Mouse (Mus musculus) limb, embryonic 10.5 days (tissue): ENCODE results near the gene Jag1. TPM values are rescaled to one million over a fixed set of nuclear protein-coding genes. Genes with fewer than 3 reads are reported as not detected.

Experiments
- DNase-seq: peaks from one replicate; pipeline ENCODE4 v3.0.0-alpha.2; 2017; ENCODE audit warnings: low spot score
- H3K27ac ChIP-seq: fragments of 300-500 bp; sonication (generic); 2 replicates; pipeline ENCODE4 v1.5.1; 2016; ENCODE audit warnings: mild to moderate bottlenecking
- H3K27me3 ChIP-seq: fragments of 300-500 bp; sonication (generic); 2 replicates; pipeline ENCODE4 v1.6.1; 2016; ENCODE audit warnings: low read depth, mild to moderate bottlenecking; ENCODE audit not compliant: poor library complexity, severe bottlenecking
- H3K36me3 ChIP-seq: fragments of 300-500 bp; sonication (generic); 2 replicates; pipeline ENCODE4 v1.6.1; 2016; ENCODE audit warnings: mild to moderate bottlenecking, moderate library complexity
- H3K4me1 ChIP-seq: fragments of 300-500 bp; sonication (generic); 2 replicates; pipeline ENCODE4 v1.6.1; 2016
- H3K4me3 ChIP-seq: fragments of 300-500 bp; sonication (generic); 2 replicates; pipeline ENCODE4 v1.5.1; 2016; ENCODE audit warnings: mild to moderate bottlenecking, moderate library complexity
- H3K9me3 ChIP-seq: fragments of 300-500 bp; sonication (generic); replicated peaks from 2 replicates; pipeline ENCODE4 v1.6.1; 2016; ENCODE audit warnings: mild to moderate bottlenecking
- WGBS: fragments of 180-500 bp; shearing (Covaris S2); methylation state at CpG from one replicate; pipeline ENCODE4 v1.1.7; 2016; 5-methylcytosine and 5-hydroxymethylcytosine counted together
- polyA plus RNA-seq: library from polyadenylated mRNA; unstranded; fragments of >200 nt; fragmentation: Nextera tagmentation; extraction: Ambion mirVana; gene quantifications from 2 replicates; pipeline ENCODE4 v1.2.1, GENCODE M21; 2016

Gene Jag1
- polyA plus RNA-seq, 1 experiment from 2014 or later, result 14.7 TPM

DNA sequence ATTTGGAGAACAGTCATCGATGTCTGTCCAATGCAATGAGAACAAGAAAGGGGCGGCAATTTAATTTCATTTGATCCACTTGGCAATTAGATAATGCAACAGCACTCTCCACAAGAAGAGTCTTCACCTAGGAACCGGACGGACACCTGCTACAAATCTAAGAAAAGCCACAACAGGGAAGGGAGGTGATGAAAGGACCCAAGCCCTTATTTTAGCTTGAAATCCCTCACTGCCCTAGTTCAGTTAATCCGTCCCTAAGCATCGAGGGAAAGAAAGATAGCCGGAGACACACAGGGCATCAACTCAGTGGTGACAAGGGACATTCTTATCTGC lies 23.2 kb downstream of the Jag1 start:
- Histone ChIP-seq H3K4me3 (no peak overlapping the region), H3K4me1 (peaks cover 52% of the 10 kb centered on the region), H3K36me3 (peaks cover 83% of the 10 kb centered on the region), H3K9me3 (no peaks in the 10 kb centered on the region), H3K27me3 (peaks cover 47% of the 10 kb centered on the region), H3K27ac (no peak overlapping the region)
- DNase-seq, result no peak
- WGBS, result 89% methylated on average over 7 of the region's 7 CpGs

DNA sequence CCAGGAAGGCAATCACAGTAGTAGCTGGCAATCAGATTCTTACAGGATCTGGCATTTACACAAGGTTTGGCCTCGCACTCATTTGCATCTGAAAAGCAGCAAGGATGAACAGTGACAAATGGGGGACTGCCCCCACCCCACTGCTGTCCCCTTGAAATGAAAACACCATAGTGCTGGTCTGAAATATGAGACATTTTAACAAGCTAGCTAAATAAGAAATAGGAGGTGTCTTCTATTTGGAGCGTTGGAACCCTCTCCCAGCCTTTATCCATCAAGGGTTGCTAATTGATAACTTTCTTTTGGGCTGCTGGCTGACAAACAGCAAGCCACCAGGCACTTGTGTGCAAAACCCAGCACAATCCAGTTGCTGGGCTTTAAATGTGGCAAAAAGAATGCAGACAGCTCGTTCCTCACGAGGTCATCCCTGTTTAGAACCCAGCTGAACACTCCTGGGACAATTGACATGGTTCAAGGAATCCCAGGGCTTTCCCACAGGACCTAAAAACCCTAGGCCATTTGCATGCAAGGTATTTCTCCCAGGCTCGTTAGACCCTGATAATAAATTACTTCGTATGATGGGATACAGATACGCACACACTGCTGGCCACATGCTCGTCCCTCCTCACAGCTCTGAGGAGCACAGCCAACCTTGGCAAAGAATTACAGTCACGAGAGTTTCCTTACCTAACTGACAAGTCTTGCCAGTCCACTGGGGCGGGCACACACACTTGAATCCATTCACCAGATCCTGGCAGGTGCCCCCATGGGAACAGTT lies 23.7 kb downstream of the Jag1 start:
- H3K27ac ChIP-seq, result no peak overlapping the region

DNA sequence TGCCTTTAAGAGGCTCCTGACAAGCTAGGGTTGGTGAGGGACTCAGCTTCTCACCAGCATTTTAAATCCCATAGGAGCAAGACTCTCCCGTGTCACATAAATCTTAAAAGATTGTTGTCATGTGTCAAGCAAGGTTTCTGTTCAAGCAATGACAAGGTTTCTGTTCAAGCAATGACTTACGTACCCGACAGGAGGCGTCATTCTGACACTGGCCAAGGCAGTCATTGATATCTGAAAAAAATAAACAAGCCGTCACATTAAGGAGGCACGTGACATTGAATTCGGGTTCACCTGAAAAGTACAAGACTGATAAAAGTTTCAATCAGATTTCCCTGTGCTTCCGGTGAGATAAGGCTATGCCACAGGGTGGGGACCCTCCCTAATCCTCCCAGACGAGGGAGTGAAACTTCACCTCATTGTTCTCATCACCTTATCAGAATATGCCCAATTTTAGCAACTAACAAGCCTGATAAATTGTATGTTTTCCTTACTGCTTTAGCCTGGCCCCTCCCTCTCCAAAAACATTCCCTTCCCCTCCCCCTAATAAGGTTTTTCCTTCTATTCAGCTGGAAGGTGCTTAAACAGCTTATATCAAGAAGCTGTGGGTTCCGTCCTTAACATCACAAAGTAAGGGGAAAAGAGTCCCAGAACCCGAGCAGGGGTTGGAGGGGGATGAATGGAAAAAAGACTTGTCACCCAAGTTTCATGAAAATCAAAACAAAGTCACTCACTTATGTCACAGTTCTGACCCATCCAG lies 24.5 kb downstream of the Jag1 start:
- Histone ChIP-seq H3K27ac (no peak overlapping the region), H3K4me1 (peaks cover 52% of the 10 kb centered on the region), H3K9me3 (no peaks in the 10 kb centered on the region), H3K4me3 (no peak overlapping the region), H3K36me3 (peaks cover 90% of the 10 kb centered on the region), H3K27me3 (peaks cover 47% of the 10 kb centered on the region)
- WGBS, result 76% methylated on average over 11 of the region's 11 CpGs
- DNase-seq, result no peak

More for the DNA sequence above, 23.7 kb downstream of the Jag1 start:
- 48% methylated on average over 10 of the region's 10 CpGs for WGBS
- Histone ChIP-seq H3K9me3 (no peaks in the 10 kb centered on the region), H3K36me3 (peaks cover 84% of the 10 kb centered on the region), H3K4me1 (peaks cover 52% of the 10 kb centered on the region), H3K27me3 (peaks cover 47% of the 10 kb centered on the region), H3K4me3 (no peak overlapping the region)
- DNase-seq, result no peak

DNA sequence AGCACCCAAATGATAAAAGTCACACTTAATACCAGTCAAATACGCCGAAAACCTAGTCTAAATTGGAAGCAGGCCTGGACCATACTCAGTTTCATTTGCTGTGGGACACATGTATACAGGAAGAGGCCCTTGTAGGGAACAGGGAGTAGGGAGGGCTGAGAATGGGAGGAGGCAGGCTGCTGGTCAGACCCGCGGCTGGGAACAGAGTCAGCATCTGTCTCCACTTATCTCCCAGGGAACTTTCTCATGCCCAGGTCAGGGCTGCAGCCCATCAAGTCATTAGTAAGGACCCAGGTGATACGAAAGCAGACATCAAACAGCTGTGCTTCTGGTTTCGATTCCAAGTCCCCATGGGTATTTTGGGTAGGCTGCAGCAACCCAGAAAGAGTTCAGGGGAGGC lies 28.7 kb downstream of the Jag1 start:
- Histone ChIP-seq H3K4me3 (no peak overlapping the region; the same call in 1 of the 2 replicates), H3K36me3 (peaks cover 91% of the 10 kb centered on the region), H3K4me1 (peaks cover 38% of the 10 kb centered on the region), H3K9me3 (no peaks in the 10 kb centered on the region), H3K27ac (peak overlapping the region; percentile 73; the same call in 1 of the 2 replicates), H3K27me3 (peaks cover 47% of the 10 kb centered on the region)
- peak; percentile 81 for DNase-seq
- 16% methylated on average over 6 of the region's 6 CpGs for WGBS

DNA sequence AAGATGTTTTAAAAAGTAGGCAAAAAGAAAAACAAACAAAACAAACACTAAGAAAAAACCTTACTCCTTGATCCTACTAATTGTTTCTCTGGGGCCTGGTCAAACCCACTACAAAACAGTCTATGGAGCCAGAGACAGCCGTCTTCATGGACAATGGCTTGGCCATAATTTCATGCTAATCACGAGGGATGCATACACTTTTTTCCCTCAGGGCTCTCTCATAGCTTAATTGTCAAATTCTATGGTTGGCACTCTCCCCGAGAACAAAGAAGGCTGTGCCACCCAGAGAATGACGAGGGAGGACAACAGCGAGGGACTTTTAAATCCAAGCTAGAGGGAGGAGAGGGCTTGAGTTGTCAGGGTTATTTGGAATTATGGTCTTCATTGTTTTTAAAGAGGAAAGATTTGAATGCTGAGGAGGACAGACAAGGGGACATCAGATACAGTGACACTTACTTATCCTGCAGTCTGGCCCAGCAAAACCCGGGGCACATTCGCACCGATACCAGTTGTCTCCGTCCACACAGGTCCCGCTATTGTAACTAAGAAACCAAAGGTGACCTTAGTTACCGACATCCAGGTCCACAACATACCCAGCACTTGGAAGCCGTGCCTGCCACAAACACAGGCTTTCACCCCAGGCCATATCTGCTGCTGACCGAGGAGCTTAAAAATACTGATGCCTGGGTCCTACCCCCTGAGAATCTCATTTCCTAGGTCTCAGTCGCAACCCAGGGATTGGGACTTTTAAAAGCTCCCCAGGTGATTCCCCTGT lies 29.6 kb downstream of the Jag1 start:
- Histone ChIP-seq H3K36me3 (peaks cover 85% of the 10 kb centered on the region), H3K4me3 (peak overlapping the region; percentile 19; the same call in 1 of the 2 replicates), H3K4me1 (peaks cover 36% of the 10 kb centered on the region), H3K27me3 (peaks cover 40% of the 10 kb centered on the region), H3K27ac (peak overlapping the region; percentile 73), H3K9me3 (no peaks in the 10 kb centered on the region)
- WGBS, result 84% methylated on average over 14 of the region's 14 CpGs
- no peak for DNase-seq

DNA sequence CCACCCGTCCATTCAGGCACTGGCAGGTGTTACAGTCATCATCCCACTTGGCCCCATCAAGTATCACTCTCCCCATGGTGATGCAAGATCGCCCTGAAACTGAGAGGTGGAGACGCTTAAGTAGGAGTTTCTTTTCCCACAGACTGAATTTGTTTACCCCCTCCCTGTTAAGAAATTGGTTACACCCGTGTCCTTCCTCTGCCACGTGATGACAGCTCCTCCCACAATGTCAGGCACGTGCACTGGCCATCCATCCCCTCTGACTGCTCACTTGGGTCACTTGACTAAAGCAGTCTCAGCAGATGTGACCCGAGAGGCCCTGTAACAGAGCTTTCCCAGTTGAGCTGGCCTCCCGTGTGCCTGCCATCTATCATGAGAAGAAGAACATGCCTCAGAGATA lies 31.2 kb downstream of the Jag1 start:
- peaks cover 69% of the 10 kb centered on the region for H3K36me3 ChIP-seq

DNA sequence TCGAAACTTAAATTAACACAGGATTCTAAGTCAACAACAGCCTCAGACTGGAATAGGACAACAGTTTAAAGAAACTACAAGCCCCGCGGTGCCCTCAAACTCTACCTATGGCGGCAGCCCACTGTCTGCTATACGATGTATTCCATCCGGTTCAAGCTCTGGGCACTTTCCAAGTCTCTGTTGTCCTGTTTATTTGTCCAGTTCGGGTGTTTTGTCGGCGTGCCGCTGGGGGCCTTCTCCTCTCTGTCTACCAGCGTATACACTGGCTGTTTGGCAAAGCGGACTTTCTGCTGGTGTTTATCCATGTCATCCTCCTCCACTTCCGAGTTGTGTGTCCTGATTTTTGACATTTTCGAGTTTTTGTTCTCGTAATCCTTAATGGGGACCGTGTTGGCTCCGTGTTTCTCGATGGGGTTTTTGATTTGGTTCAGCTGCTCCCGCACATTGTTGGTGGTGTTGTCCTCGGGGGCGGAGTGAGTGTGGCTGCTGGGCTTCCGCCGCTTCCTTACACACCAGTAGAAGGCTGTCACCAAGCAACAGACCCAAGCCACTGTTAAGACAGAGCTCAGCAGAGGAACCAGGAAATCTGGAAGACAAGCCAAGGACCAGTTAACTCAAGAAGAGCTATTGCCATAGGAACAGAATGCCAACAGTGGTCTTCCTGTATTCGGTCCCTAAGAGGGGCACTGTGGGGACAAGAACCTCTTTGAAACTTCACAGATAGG lies 33.4 kb downstream of the Jag1 start:
- no peak overlapping the region for H3K4me3 ChIP-seq
- peaks cover 51% of the 10 kb centered on the region for H3K4me1 ChIP-seq
- 94% methylated on average over 24 of the region's 24 CpGs for WGBS
- no peak overlapping the region for H3K27ac ChIP-seq
- no peaks in the 10 kb centered on the region for H3K9me3 ChIP-seq
- H3K27me3 ChIP-seq, result 0 out of 2 replicates have a peak, but pooled peaks cover 11% of the 10 kb centered on the region
- no peak for DNase-seq
- peaks cover 48% of the 10 kb centered on the region for H3K36me3 ChIP-seq

More for the DNA sequence above, 31.2 kb downstream of the Jag1 start:
- 71% methylated on average over 8 of the region's 8 CpGs for WGBS
- no peaks in the 10 kb centered on the region for H3K9me3 ChIP-seq
- H3K4me3 ChIP-seq, result no peak overlapping the region
- no peak overlapping the region for H3K27ac ChIP-seq
- H3K4me1 ChIP-seq, result peaks cover 45% of the 10 kb centered on the region
- peaks cover 24% of the 10 kb centered on the region for H3K27me3 ChIP-seq
- no peak for DNase-seq

DNA sequence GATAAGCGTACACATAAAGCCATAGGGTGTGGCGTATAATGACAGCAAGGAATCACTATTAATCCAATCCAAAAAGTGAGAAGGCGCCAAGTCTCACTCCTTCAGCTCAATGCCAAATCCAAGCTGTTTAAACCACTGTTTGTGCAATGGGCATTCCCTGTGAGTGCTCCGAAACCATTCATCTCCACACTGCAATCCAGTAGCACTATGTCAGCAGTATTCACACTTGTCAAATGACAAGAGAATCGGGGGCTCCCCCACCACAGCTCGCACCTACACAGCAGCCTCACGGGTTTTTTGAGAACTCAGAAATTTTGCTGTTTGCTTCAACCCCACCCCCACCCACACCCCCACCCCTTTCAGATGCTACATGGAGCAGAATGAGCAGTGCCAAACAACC lies 35.4 kb downstream of the Jag1 start:
- H3K4me1 ChIP-seq, result peaks cover 31% of the 10 kb centered on the region
- no peak for DNase-seq
- H3K4me3 ChIP-seq, result no peak overlapping the region
- no peaks in the 10 kb centered on the region for H3K9me3 ChIP-seq
- no peak overlapping the region for H3K27ac ChIP-seq
- 85% methylated on average over 7 of the region's 7 CpGs for WGBS
- peaks cover 36% of the 10 kb centered on the region for H3K36me3 ChIP-seq
- H3K27me3 ChIP-seq, result 0 out of 2 replicates have a peak, but pooled peaks cover 11% of the 10 kb centered on the region

DNA sequence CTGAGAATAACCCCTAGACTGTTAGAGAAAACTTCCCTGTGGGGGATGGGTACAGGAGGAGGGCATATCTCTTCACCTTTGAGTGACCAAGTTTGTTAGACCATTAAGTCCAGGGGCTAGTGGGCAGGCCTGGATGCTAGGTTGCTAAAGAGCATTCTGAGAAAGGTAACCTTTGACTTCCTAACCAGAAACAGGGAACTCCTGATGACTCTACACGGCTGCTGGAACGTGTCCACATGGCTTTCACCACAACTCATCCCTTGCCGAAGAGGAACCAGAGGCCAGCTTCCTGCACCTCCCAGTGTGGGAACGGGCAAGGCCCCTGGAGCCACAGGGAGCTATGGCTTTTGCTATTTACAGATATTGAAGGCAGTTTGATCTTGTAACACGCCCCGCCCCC lies 36.0 kb downstream of the Jag1 start:
- H3K4me1 ChIP-seq, result peaks cover 26% of the 10 kb centered on the region
- no peak overlapping the region for H3K4me3 ChIP-seq
- no peak for DNase-seq
- WGBS, result 76% methylated on average over 6 of the region's 6 CpGs
- no peak overlapping the region for H3K27ac ChIP-seq
- H3K27me3 ChIP-seq, result 0 out of 2 replicates have a peak, but pooled peaks cover 10% of the 10 kb centered on the region
- peaks cover 30% of the 10 kb centered on the region for H3K36me3 ChIP-seq
- H3K9me3 ChIP-seq, result no peaks in the 10 kb centered on the region

DNA sequence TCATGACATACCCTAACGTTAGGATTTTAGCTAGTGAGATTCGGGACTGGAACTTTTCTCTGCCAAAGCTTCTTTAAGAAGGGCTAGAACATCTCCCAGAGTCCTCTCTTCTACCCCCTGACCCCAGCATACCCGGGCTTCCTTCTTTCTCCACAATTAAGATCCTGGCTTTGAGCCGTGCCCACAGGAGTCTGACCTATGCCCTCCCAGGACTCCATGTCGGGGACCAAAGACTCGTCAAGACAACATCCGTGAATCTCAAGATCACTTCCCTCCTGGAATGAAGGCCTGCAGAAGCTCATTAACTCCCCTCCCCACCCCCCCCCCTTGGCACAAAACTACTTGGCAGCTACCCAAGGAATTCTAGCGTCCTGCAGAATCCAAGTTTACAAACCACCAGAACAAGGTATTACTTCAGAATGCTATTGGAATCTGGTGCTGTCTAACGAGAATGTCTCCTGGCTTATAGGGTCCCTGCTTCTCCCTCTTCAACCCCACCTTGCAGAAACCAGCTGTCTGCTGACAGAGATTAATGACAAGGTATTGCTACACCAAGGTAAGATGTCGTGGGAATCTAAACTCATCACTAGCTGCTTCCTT lies 36.6 kb downstream of the Jag1 start:
- 0 out of 2 replicates have a peak, but pooled peaks cover 3% of the 10 kb centered on the region for H3K27me3 ChIP-seq
- DNase-seq, result no peak
- H3K27ac ChIP-seq, result no peak overlapping the region
- H3K36me3 ChIP-seq, result peaks cover 24% of the 10 kb centered on the region
- no peak overlapping the region for H3K4me3 ChIP-seq
- peaks cover 24% of the 10 kb centered on the region for H3K4me1 ChIP-seq
- H3K9me3 ChIP-seq, result no peaks in the 10 kb centered on the region
- whole genome bisulfite sequencing, result 33% methylated on average over 10 of the region's 10 CpGs

DNA sequence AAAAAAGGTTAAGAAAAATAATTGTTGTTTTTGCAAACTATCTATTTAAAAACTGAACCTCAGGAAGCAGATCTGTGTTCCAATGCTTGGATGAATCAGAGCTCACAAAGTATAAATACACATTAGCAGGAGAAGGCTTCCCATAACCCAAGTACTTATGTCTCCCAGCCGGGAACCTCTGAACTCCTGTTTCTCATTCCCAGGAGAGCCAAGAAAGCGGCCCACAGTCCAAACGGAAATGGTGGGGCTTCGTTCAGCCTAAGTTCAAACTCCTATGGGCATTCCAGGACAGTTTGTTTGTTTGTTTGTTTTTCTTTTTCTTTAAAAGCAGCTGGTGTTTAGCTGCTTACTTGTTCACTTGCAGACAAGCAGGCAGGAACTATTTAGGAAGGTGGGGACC lies 37.7 kb downstream of the Jag1 start:
- peaks cover 13% of the 10 kb centered on the region for H3K36me3 ChIP-seq
- H3K4me1 ChIP-seq, result peaks cover 32% of the 10 kb centered on the region
- H3K9me3 ChIP-seq, result no peaks in the 10 kb centered on the region
- no peak overlapping the region for H3K27ac ChIP-seq
- no peak for DNase-seq
- H3K4me3 ChIP-seq, result no peak overlapping the region
- no peaks in the 10 kb centered on the region for H3K27me3 ChIP-seq
- 60% methylated on average over 4 of the region's 4 CpGs for WGBS

DNA sequence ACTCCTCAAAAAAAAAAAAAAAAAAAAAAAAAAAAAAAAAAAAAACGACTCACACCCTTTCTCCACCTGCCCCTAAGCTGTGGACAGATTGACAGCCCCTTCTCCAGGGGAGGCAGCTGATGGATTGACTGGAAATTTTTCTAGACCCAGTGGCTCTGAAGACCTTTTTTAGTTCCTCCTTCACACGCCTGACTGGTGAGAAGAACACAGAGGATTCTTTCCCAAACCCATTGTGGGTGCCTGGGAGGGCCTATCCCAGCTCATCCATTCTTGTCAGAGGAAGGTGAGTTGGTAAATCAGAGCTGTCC lies 42.2 kb downstream of the Jag1 start:
- DNase-seq, result no peak
- no peaks in the 10 kb centered on the region for H3K9me3 ChIP-seq
- no peaks in the 10 kb centered on the region for H3K36me3 ChIP-seq
- peaks cover 20% of the 10 kb centered on the region for H3K4me1 ChIP-seq
- H3K4me3 ChIP-seq, result no peak overlapping the region
- no peaks in the 10 kb centered on the region for H3K27me3 ChIP-seq
- H3K27ac ChIP-seq, result no peak overlapping the region
- WGBS, result 16% methylated on average over 2 of the region's 2 CpGs
